Mouse (Mus musculus) stomach, embryonic 14.5 days (tissue): Measurements from ENCODE around the gene Lama5. TPM values are rescaled to one million over a fixed set of nuclear protein-coding genes. Genes with fewer than 3 reads are reported as not detected.

Source experiments
- microRNA-seq: library from miRNA; unstranded; fragments of <30 nt; microRNA quantifications from one replicate; pipeline ENCODE4, GENCODE M21; 2016
- polyA plus RNA-seq: library from polyadenylated mRNA; unstranded; fragments of >200 nt; fragmentation: Nextera tagmentation; extraction: Ambion mirVana; gene quantifications from 2 replicates; pipeline ENCODE4 v1.2.1, GENCODE M21; 2014

The Lama5 gene
- polyA plus RNA-seq, 1 experiment from 2014 or later = 70.9 TPM

Small RNA genes within 50 kb of the gene (microRNA-seq; reads per million reads assigned to microRNA genes)
- not detected for gene Mir3091
- gene Mir7005 = not detected

Other genes with a start within 250 kb of the Lama5 start
- 5.7 and 6.8 TPM in 2 replicates for gene Taf4, start 249.2 kb downstream of the Lama5 start, polyA plus RNA-seq
- gene Lsm14b, start 200.9 kb downstream of the Lama5 start, polyA plus RNA-seq = 6.9 and 7.6 TPM in 2 replicates
- gene Psma7, start 183.4 kb downstream of the Lama5 start, polyA plus RNA-seq = 480 and 596 TPM in 2 replicates
- gene Ss18l1, start 183.3 kb downstream of the Lama5 start, polyA plus RNA-seq = 4.6 and 6.1 TPM in 2 replicates
- 25.2 and 27.8 TPM in 2 replicates for gene Mtg2, start 155.3 kb downstream of the Lama5 start, polyA plus RNA-seq
- not detected in 2 replicates for gene Hrh3, start 121.4 kb downstream of the Lama5 start, polyA plus RNA-seq
- gene Osbpl2, start 106.6 kb downstream of the Lama5 start, polyA plus RNA-seq = 37.1 and 38.2 TPM in 2 replicates
- 134 and 138 TPM in 2 replicates for gene Adrm1, start 54.4 kb downstream of the Lama5 start, polyA plus RNA-seq
- 734 and 745 TPM in 2 replicates for gene Rps21, start 31.5 kb upstream of the Lama5 start, polyA plus RNA-seq
- gene Cables2, start 47.6 kb upstream of the Lama5 start, polyA plus RNA-seq = 15.5 and 20.4 TPM in 2 replicates
- 3.1 TPM in 2 replicates for gene Rbbp8nl, start 64.0 kb upstream of the Lama5 start, polyA plus RNA-seq
- gene Gata5, start 108.8 kb upstream of the Lama5 start, polyA plus RNA-seq = 4.9 and 5.4 TPM in 2 replicates
- gene Slco4a1, start 230.4 kb upstream of the Lama5 start, polyA plus RNA-seq = 3.1 and 3.4 TPM in 2 replicates